Mouse (Mus musculus) CH12F3 (cell line): Measurements from ENCODE around the gene Fam13c.
"Not testable (repeated sequence)": the region's sequence is repeated elsewhere in the genome, so short reads cannot be mapped to it uniquely, and the experiment has no call there.

Experiments
- in situ Hi-C: fragments of 300-500 bp; cut with MboI; formaldehyde crosslinking; loops from 2 replicates; pipeline ENCODE4 v1.14.3; 2020; ENCODE audit warnings: low sequenced_read_pairs

The Fam13c gene

DNA sequence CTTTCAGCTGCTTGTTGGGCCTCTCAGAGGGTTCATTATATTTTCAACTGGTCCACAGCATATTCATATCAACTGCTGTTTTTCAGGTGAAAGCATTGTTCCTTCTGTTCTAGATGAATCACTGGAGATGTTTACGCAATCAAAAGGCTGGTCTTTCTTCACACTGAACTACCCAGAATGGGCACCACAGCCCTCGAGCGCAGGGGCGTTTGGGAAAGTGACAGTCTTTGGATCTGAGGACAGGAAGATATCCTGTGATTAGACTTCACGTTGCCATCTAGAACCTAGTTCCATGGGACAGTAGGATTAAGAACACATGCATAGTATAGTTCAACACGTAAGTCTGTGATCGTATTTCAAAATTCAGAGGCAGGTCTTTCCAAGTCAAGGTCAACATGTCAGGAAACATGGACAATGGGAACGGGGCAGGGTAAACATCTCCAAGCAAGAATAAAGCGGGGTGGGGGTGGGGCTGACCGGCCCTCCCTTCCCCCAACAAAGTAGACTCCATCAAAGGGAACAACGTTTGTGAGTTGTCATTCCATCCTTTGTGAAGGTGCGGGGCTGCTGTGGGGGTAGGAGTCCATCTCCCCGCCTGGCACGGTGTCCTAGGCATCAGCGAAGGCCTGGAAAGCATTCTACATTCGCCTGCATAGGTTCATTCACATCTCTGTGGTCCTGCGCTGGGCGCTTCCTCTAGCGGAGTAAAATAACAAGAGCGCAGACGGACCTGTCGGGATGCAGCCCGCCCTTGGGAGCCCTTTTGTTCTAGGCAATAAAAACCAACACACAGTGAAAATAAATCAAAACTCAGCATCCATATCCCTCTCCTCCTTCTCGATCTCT, at the start of gene Fam13c:
Gene Fam13c, plus strand, starts transcription at position 806 of the 846 bp plus-strand sequence.
- in situ Hi-C loops = no loop called here

- in situ Hi-C loops = no loop called here
Measured at GRCm38 (mm10) chr10:70395900-70396299, 44.4 kb upstream of the Fam13c start.

- in situ Hi-C loops = no loop called here
Measured at GRCm38 (mm10) chr10:70398224-70398623, 42.1 kb upstream of the Fam13c start.

- in situ Hi-C loops = no loop called here
Measured at GRCm38 (mm10) chr10:70402006-70402405, 38.3 kb upstream of the Fam13c start.

GRCm38 (mm10) chr10:70402711-70403110, 37.6 kb upstream of the Fam13c start:
- in situ Hi-C loops = no loop called here

- in situ Hi-C loops = no loop called here
Measured at GRCm38 (mm10) chr10:70417811-70418486, 22.3 kb upstream of the Fam13c start.

- in situ Hi-C loops = no loop called here
Measured at GRCm38 (mm10) chr10:70419282-70420264, 20.7 kb upstream of the Fam13c start.

GRCm38 (mm10) chr10:70426373-70426772, 13.9 kb upstream of the Fam13c start:
- in situ Hi-C loops = no loop called here

DNA sequence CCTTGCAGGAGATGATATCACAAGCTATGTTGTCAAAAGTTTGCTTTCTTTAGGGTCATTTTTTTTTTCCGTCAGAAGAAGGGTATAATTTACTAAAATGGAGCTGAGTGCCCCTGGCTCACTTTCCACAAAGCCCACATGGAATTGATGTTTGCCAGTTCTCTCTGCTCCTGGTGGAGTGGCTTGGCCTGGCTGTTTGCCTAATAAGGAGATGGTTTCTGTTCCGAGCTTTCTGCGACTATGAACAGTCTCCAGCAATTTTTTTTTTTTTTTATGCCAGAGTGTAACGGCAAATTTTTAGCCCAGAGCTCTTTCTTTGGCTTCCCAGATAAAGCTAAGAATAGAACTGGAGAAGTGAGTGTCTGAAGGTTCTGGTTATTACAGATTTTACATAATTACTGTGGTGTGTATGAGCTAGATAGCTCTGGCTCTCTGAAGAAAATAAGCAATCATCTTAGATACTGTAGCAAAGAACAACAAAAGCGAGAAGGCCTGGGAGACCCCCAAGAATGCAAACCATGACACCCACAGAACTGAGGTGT, 12.1 kb upstream of the Fam13c start:
- in situ Hi-C loops = no loop called here

DNA sequence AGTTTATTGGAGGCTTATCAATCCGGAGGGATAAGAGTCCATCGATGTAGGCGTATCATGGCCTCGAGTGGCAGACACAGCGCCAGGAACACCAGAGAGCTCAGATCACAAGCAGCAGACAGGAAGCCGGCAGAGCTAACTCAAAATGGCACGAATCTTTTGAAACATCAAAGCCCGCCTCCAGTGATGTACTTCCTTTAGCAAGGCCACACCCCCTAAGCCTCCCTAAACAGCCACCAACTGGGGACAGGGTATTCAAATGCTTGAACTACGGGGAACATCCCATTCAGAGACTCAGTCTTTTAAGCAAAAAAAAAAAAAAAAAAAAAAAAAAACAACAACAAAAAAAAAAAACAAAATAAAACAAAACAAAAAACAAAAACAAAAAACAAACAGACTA, 10.9 kb upstream of the Fam13c start:
- in situ Hi-C loops = no loop called here

GRCm38 (mm10) chr10:70433334-70433733, 6.9 kb upstream of the Fam13c start:
- in situ Hi-C loops = no loop called here

GRCm38 (mm10) chr10:70433736-70434135, 6.5 kb upstream of the Fam13c start:
- in situ Hi-C loops = not testable (repeated sequence)

DNA sequence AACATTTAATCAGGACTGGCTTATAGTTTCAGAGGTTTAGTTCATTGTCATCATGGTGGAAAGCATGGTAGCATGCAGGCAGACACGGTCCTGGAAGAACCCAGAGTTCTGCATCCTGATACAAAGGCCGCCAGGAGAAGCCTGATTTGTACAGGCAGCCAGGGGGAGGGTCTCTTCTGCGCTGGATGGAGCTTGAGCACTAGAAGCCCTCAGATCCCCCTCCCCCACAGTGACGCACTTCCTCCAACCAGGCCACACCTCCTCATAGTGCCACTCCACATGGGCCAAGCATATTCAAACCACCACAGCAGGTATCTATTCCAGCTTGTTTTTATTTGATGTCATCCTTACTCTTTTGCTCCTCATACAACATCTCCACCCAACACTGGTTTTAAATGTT, 3.6 kb upstream of the Fam13c start:
- in situ Hi-C loops = no loop called here

DNA sequence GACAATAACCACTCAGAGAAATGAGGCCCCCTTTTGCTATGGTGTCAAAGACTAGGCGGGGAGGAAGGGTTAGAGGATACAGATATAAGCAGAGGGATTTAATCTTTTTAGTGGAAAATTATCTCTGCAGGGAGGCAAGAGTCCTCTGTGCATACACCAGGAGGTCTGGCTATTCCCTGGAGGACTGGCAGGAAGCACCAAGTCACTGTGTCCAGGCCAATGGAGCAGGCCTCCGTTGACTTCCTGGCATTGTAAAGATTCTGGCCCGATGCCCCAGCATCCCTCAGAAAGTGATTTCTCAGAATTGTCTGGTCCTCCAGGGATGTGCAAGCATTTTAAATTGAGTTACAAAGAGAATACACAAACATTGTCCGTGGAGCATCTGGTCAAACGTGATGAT, 3.0 kb upstream of the Fam13c start:
- in situ Hi-C loops = no loop called here

- in situ Hi-C loops = no loop called here
Measured at GRCm38 (mm10) chr10:70440639-70441461, 569 bp downstream of the Fam13c start.

DNA sequence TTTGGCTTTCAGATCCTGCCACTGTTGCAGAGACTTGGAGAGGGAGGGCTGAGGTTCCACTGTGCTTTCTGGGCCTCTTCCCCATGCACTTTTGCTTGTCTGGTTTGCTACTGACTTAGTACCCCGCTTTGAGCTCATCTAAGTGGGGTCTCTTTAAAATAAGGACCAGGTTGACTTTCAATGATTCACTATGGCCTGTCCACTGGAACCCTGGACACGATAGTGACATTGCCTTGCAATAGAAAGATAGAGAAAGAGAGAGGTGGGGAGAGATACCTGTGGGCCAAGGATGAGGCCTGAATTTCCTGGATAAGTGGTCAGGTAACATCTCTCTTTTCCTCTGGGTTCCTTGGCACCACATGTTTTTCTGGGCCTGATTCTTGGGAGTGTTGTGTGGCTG, 1.9 kb downstream of the Fam13c start:
- in situ Hi-C loops = no loop called here

DNA sequence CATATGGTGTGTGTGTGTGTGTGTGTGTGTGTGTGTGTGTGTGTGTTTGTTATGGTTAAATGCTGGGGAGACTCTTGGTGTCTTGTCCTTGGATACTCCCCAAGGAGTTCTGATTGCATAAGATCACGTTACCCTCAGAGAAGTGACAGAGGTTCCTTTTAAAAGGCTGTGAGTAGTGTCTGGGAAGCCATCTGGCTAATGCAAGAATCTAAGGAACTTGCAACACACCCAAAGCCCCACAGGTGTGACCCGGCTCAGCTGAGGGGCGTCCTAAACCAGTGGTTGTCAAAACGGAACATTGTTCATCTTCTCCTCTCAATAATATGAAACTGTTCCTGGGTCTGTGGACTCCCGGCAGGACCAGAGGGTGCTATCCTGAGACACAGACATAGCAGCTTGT, 2.3 kb downstream of the Fam13c start:
- in situ Hi-C loops = no loop called here

DNA sequence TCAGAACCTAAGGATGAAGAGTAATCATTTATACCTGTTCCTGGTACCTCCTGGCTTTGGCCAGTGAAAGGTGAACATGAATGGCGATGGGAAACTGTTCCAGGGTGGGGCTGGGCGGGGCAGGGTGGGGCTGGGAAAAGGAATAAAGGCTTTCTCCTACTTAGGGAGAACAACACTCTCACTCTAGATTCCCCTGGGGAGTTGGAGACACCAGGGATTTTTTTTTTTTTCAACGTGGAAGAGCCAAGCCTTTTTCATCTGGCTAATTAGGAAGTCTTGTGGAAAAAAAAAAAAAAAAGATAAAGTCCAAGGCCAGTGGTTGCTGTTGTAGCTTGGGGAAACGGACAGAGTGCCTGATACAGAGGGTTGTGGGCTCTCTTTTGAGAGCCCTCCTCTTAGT, 7.5 kb downstream of the Fam13c start:
- in situ Hi-C loops = no loop called here

GRCm38 (mm10) chr10:70449206-70449605, 8.9 kb downstream of the Fam13c start:
- in situ Hi-C loops = no loop called here

GRCm38 (mm10) chr10:70455886-70456305, 15.6 kb downstream of the Fam13c start:
- in situ Hi-C loops = no loop called here
